Mouse (Mus musculus) frontal cortex, postnatal 25 days (tissue): ENCODE data around the gene 1110032A03Rik.
A peak's percentile ranks its signal among the peaks of the same experiment; 100 is the strongest.

Source experiments
- DNase-seq, 2 experiments: peaks; one replicate each; pipeline ENCODE4 v3.0.0; 2022; ENCODE audit warnings: low spot score in 2 of 2

1110032A03Rik gene

DNA sequence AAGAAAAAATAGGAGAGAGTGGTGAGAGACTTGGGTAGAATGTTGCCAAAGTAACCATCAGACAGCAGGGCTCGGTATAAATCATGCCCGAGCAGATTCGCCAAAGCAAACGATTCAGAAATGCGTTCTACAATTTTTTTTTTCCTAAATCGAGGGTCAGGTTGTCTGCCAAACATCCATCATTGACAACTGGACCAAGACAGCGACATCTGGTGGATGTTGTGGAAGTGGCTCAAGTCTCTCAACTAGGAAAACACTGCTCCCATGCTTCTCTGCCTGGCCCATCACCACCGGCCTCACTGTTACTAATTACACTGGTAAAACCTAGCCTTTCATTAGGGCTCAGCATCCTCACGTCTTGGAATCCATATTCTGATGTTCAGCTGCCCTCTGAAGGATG is 40.3 kb downstream of the 1110032A03Rik start:
- DNase-seq: no peak

DNA sequence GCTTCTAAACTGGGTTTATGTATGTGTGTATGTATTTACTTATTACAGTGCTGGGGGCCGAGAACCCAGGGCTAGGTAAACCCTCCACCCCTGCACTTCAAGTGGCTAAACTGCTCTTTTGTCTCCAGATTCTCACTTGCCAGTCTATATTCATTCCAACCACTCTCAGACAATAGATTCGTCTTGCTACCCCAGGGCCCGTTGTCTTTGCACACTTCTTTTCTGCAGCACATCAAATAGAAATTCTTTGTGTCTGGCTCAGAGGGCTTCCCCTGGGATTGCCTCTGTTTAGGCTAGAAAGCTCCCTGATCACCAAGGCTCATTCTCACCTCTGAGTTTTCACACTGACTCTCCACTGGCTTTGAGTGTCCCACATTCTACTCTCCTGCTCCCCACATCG is 42.8 kb downstream of the 1110032A03Rik start:
- DNase-seq: no peak

- DNase-seq: no peak
These were observed 45.7 kb downstream of the 1110032A03Rik start for GRCm38 (mm10) chr9:50729600-50729999.

DNA sequence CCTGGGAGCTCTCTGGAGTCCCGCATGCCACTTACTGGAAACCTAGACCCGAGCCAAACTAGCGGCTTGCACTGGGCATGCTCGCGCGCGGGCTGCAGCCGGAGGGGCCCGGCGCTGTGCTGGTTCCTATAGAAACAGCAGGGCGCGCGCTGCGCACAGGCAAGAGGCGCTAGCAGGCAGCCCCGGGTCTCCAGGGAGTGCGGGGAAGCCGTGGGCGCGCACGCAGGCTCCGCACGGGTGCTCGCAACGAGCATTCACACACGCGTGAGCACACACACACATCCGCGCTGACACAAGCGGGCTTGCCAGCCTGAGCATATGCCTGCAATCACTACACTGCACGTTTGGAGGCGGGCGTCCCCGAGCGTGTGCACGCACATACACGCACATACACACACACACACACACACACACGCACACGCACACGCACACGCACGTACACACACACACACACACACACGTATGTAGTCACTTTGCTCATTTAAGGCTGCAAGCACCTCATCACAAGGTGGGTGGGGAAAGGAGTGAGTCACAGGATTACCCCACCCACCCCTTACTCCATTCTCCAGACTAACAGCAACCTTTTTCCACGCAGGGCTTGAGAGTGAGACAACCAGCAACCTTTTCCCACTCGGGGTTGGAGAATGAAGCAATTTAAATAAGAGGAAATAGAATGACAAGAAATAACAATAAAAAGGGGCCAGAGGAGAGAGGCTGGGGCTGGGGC is 47.2 kb downstream of the 1110032A03Rik start:
- DNase-seq: peak; percentile 54 to 77

- DNase-seq: peak; percentile 42 to 58
These were observed 48.0 kb downstream of the 1110032A03Rik start for GRCm38 (mm10) chr9:50727171-50727924.

DNA sequence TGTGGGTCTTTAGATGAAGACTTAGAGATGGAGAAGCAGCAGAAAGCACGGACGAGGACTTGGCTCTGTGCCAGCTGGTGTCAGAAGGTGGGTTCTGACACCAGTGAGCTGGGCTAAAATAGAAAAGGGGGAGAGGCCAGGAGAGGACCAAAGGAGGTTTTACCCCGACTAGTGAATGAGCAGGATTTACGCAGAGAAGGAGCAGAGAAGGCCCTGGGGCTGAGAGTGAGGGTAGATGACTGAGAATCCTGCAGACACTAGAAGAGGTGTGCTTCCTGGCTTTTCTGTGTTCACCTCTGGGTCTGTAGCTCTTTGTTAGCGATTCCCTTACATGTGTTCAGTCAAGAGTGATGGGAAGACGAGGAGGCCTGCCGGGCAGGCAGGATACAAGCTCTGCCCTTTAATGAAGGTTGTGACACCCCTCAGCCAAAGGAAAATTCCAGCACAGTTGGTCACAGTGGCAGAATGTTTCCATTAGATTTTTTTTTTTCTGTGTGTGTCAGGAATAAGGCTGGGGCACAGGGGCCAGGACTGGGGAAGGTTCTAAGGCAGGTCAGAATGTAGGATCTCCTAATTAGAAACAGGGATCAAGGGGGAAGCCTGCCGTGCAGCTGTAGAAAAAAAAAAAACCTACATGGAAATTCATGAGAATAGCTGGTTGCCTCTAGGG is 49.3 kb downstream of the 1110032A03Rik start:
- no peak for DNase-seq

- no peak for DNase-seq
These were observed 50.5 kb downstream of the 1110032A03Rik start for GRCm38 (mm10) chr9:50724661-50725330.

DNA sequence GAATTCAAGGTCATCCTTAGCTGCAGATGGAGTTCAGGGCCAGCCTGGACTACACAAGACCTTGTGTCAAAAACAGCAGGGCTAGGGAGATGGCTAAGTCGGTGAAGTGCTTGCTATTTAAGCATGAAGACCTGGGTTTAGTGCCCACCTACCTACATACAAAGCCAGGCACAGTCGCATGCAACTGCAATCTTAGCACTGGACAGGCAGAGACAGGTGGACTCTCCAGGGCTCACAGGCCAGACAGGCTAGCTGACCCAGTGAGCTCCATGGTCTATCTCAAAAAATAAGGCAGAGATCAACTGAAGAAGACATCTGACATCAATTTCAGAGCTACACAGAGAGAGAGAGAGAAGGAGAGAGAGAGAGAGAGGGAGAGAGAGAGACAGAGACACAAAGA is 51.2 kb downstream of the 1110032A03Rik start:
- DNase-seq: no peak

- no peak for DNase-seq
These were observed 51.9 kb downstream of the 1110032A03Rik start for GRCm38 (mm10) chr9:50723406-50723805.

- DNase-seq: no peak
These were observed 52.8 kb downstream of the 1110032A03Rik start for GRCm38 (mm10) chr9:50722451-50722911.

GRCm38 (mm10) chr9:50721061-50721460 is 54.3 kb downstream of the 1110032A03Rik start:
- no peak for DNase-seq

DNA sequence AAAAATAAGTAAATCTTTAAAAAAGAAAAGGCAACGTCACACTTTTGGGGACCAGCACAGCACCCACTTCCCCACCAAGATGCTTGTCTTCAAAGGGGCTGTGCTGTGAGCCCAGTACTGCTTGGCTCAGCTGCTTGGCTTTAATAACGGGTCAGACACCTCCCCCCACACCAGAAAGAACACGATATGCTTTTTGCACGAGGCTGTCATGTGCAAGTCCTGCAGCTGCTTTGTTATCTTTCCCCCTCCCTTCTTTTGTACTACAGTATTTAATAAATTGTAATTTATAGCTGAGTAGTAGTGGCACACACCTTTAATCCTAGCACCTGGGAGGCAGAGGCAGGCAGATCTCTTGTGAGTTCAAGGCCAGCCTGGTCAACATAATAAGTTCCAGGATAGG is 56.4 kb downstream of the 1110032A03Rik start:
- no peak for DNase-seq

GRCm38 (mm10) chr9:50714188-50714587 is 61.1 kb downstream of the 1110032A03Rik start:
- DNase-seq: no peak
